Mouse (Mus musculus) forebrain, embryonic 14.5 days (tissue): Measurements from ENCODE around the gene Hmcn2. TPM values are rescaled to one million over a fixed set of nuclear protein-coding genes. Genes with fewer than 3 reads are reported as not detected.

Experiments
- ATAC-seq: fragments of 200-750 bp; cut with Nextera tagmentation; 2 replicates; pipeline ENCODE4 v1.8.0; 2017; ENCODE audit warnings: mild to moderate bottlenecking, moderate library complexity
- DNase-seq: peaks from one replicate; pipeline ENCODE4 v3.0.0-alpha.2; 2015; ENCODE audit warnings: low spot score
- H3K27ac ChIP-seq: fragments of 300-500 bp; sonication (generic); 2 replicates; pipeline ENCODE4 v1.5.1; 2014; ENCODE audit warnings: low read depth, mild to moderate bottlenecking, control low read depth, low read length, moderate library complexity
- H3K27me3 ChIP-seq: fragments of 300-500 bp; sonication (generic); replicated peaks from 2 replicates; pipeline ENCODE4 v1.6.1; 2014; ENCODE audit warnings: low read length, control low read depth, mixed read lengths; ENCODE audit not compliant: control insufficient read depth, insufficient read depth
- H3K36me3 ChIP-seq: fragments of 300-500 bp; sonication (generic); 2 replicates; pipeline ENCODE4 v1.6.1; 2014; ENCODE audit warnings: low read length, control low read depth; ENCODE audit not compliant: control insufficient read depth, insufficient read depth
- H3K4me1 ChIP-seq: fragments of 300-500 bp; sonication (generic); 2 replicates; pipeline ENCODE4 v1.6.1; 2014; ENCODE audit warnings: antibody characterized with exemption, low read length, control low read depth; ENCODE audit not compliant: control insufficient read depth, insufficient read depth
- H3K4me2 ChIP-seq: fragments of 300-500 bp; sonication (generic); 2 replicates; pipeline ENCODE4 v1.6.1; 2014; ENCODE audit warnings: mild to moderate bottlenecking, control low read depth, low read length
- H3K4me3 ChIP-seq: fragments of 300-500 bp; sonication (generic); 2 replicates; pipeline ENCODE4 v1.5.1; 2014; ENCODE audit warnings: low read depth, low read length, control low read depth
- H3K9ac ChIP-seq: fragments of 300-500 bp; sonication (generic); 2 replicates; pipeline ENCODE4 v1.6.1; 2014; ENCODE audit warnings: mild to moderate bottlenecking, low read length, control low read depth, moderate library complexity
- H3K9me3 ChIP-seq: fragments of 300-500 bp; sonication (generic); replicated peaks from 2 replicates; pipeline ENCODE4 v1.6.1; 2016; ENCODE audit warnings: low read length, control low read depth, mixed read lengths; ENCODE audit not compliant: control insufficient read depth
- WGBS: fragments of 180-500 bp; shearing (Covaris S2); extraction: QIAGEN DNeasy Blood & Tissue Kit; methylation state at CpG from one replicate; pipeline ENCODE4 v1.1.7; 2014; 5-methylcytosine and 5-hydroxymethylcytosine counted together
- polyA plus RNA-seq: library from polyadenylated mRNA; unstranded; fragments of >200 nt; fragmentation: Nextera tagmentation; extraction: Ambion mirVana; gene quantifications from 2 replicates; pipeline ENCODE4 v1.2.1, GENCODE M21; 2014

Gene Hmcn2
- polyA plus RNA-seq, 1 experiment from 2014 or later, result 0.17 TPM

GRCm38 (mm10) chr2:31318162-31318561 is 3.9 kb downstream of the Hmcn2 start:
- no peaks in the 10 kb centered on the region for H3K4me1 ChIP-seq
- no peaks in the 10 kb centered on the region for H3K36me3 ChIP-seq
- no peak overlapping the region for H3K9ac ChIP-seq
- H3K9me3 ChIP-seq, result no peaks in the 10 kb centered on the region
- 13% methylated on average over 2 of the region's 2 CpGs for WGBS
- no peak overlapping the region for H3K4me2 ChIP-seq
- ATAC-seq (no peak), DNase-seq (no peak)
- H3K27me3 ChIP-seq, result peaks cover 37% of the 10 kb centered on the region
- H3K4me3 ChIP-seq, result no peak overlapping the region
- no peak overlapping the region for H3K27ac ChIP-seq

- DNase-seq (no peak), ATAC-seq (no peak)
- no peaks in the 10 kb centered on the region for H3K9me3 ChIP-seq
- no peak overlapping the region for H3K4me2 ChIP-seq
- H3K4me1 ChIP-seq, result no peaks in the 10 kb centered on the region
- no peak overlapping the region for H3K9ac ChIP-seq
- H3K27ac ChIP-seq, result no peak overlapping the region
- H3K36me3 ChIP-seq, result no peaks in the 10 kb centered on the region
- H3K27me3 ChIP-seq, result peaks cover 27% of the 10 kb centered on the region
- no peak overlapping the region for H3K4me3 ChIP-seq
- 71% methylated on average over 2 of the region's 2 CpGs for WGBS
These were observed 5.0 kb downstream of the Hmcn2 start for GRCm38 (mm10) chr2:31319200-31319599.

GRCm38 (mm10) chr2:31327186-31327585 is 13.0 kb downstream of the Hmcn2 start:
- 68% methylated on average over 10 of the region's 10 CpGs for WGBS

GRCm38 (mm10) chr2:31337706-31338330 is 23.6 kb downstream of the Hmcn2 start:
- ATAC-seq (peak; percentile 76; the same call in 1 of the 2 replicates), DNase-seq (peak; percentile 79)
- H3K4me1 ChIP-seq, result peaks cover 3% of the 10 kb centered on the region; the same call in 1 of the 2 replicates

More at GRCm38 (mm10) chr2:31327186-31327585, 13.0 kb downstream of the Hmcn2 start:
- Histone ChIP-seq H3K4me3 (no peak overlapping the region), H3K4me2 (no peak overlapping the region), H3K27ac (no peak overlapping the region), H3K9ac (no peak overlapping the region), H3K9me3 (no peaks in the 10 kb centered on the region), H3K27me3 (no peaks in the 10 kb centered on the region), H3K4me1 (no peaks in the 10 kb centered on the region), H3K36me3 (no peaks in the 10 kb centered on the region)
- no peak for DNase-seq
- ATAC-seq, result no peak

GRCm38 (mm10) chr2:31339826-31340225 is 25.6 kb downstream of the Hmcn2 start:
- Histone ChIP-seq H3K4me2 (no peak overlapping the region), H3K27me3 (no peaks in the 10 kb centered on the region), H3K9me3 (no peaks in the 10 kb centered on the region), H3K27ac (no peak overlapping the region), H3K4me1 (peaks cover 3% of the 10 kb centered on the region; the same call in 1 of the 2 replicates), H3K36me3 (no peaks in the 10 kb centered on the region), H3K4me3 (no peak overlapping the region), H3K9ac (no peak overlapping the region)
- 74% methylated on average over 9 of the region's 9 CpGs for WGBS
- ATAC-seq (no peak), DNase-seq (no peak)

More at GRCm38 (mm10) chr2:31337706-31338330, 23.6 kb downstream of the Hmcn2 start:
- Histone ChIP-seq H3K27me3 (no peaks in the 10 kb centered on the region), H3K9ac (no peak overlapping the region), H3K27ac (0 out of 2 replicates have a peak overlapping the region, but pooled peaks have one; percentile 23), H3K4me3 (no peak overlapping the region), H3K9me3 (no peaks in the 10 kb centered on the region), H3K36me3 (no peaks in the 10 kb centered on the region), H3K4me2 (no peak overlapping the region)
- 52% methylated on average over 12 of the region's 12 CpGs for WGBS

GRCm38 (mm10) chr2:31341726-31342535 is 27.7 kb downstream of the Hmcn2 start:
- no peak overlapping the region for H3K4me2 ChIP-seq
- WGBS, result 75% methylated on average over 8 of the region's 8 CpGs
- no peaks in the 10 kb centered on the region for H3K9me3 ChIP-seq
- H3K9ac ChIP-seq, result no peak overlapping the region
- H3K36me3 ChIP-seq, result no peaks in the 10 kb centered on the region
- DNase-seq (peak; percentile 15), ATAC-seq (no peak)
- no peaks in the 10 kb centered on the region for H3K27me3 ChIP-seq
- H3K4me1 ChIP-seq, result peaks cover 3% of the 10 kb centered on the region; the same call in 1 of the 2 replicates
- H3K4me3 ChIP-seq, result no peak overlapping the region
- no peak overlapping the region for H3K27ac ChIP-seq

GRCm38 (mm10) chr2:31346096-31346495 is 31.9 kb downstream of the Hmcn2 start:
- ATAC-seq (no peak), DNase-seq (peak; percentile 17)
- Histone ChIP-seq H3K36me3 (no peaks in the 10 kb centered on the region), H3K4me1 (no peaks in the 10 kb centered on the region), H3K27me3 (no peaks in the 10 kb centered on the region), H3K27ac (no peak overlapping the region), H3K4me2 (no peak overlapping the region), H3K4me3 (no peak overlapping the region), H3K9me3 (no peaks in the 10 kb centered on the region), H3K9ac (no peak overlapping the region)
- 35% methylated on average over 12 of the region's 12 CpGs for WGBS

- Histone ChIP-seq H3K9me3 (no peaks in the 10 kb centered on the region), H3K27me3 (no peaks in the 10 kb centered on the region), H3K36me3 (no peaks in the 10 kb centered on the region), H3K9ac (no peak overlapping the region), H3K4me2 (no peak overlapping the region), H3K27ac (no peak overlapping the region), H3K4me1 (no peaks in the 10 kb centered on the region), H3K4me3 (no peak overlapping the region)
- DNase-seq, result peak; percentile 59
- ATAC-seq, result peak; percentile 52; the same call in 1 of the 2 replicates
- 66% methylated on average over 3 of the region's 3 CpGs for WGBS
These were observed 34.2 kb downstream of the Hmcn2 start for GRCm38 (mm10) chr2:31348373-31348772.

GRCm38 (mm10) chr2:31348850-31349249 is 34.6 kb downstream of the Hmcn2 start:
- no peaks in the 10 kb centered on the region for H3K27me3 ChIP-seq
- H3K9ac ChIP-seq, result no peak overlapping the region
- H3K4me2 ChIP-seq, result no peak overlapping the region
- DNase-seq, result no peak
- 84% methylated on average over 5 of the region's 5 CpGs for WGBS
- no peaks in the 10 kb centered on the region for H3K36me3 ChIP-seq
- ATAC-seq, result no peak
- no peaks in the 10 kb centered on the region for H3K9me3 ChIP-seq
- no peaks in the 10 kb centered on the region for H3K4me1 ChIP-seq
- no peak overlapping the region for H3K27ac ChIP-seq
- H3K4me3 ChIP-seq, result no peak overlapping the region
